Mouse (Mus musculus): ENCODE measurements at regions not wholly inside any gene's neighbourhood (a gene's known extent, or its start where the extent isn't known, plus 50 kb on each side); places are given as distances from the start of the nearest gene placed in this dataset.

- Histone ChIP-seq H3K27ac (ENCODE audit: control insufficient read depth, insufficient read depth, low read depth, low read length) (no peak overlapping the region), H3K4me1 (ENCODE audit: control insufficient read depth, insufficient read depth, low read length) (no peaks in the 10 kb centered on the region), H3K4me3 (ENCODE audit: control insufficient read depth, low read depth, low read length) (no peak overlapping the region), H3K36me3 (ENCODE audit: control insufficient read depth, insufficient read depth, low read length) (no peaks in the 10 kb centered on the region), H3K27me3 (ENCODE audit: control insufficient read depth, insufficient read depth, low read length) (no peaks in the 10 kb centered on the region)
- TF ChIP-seq CTCF (IDR thresholded peaks at IDR 0.05; ENCODE audit: control insufficient read depth, insufficient read depth, insufficient replicate concordance, low read depth, low read length), result no peak
- no peak for TF ChIP-seq POLR2A (IDR thresholded peaks at IDR 0.05; ENCODE audit: control insufficient read depth, low read depth, low read length)
Measured at GRCm38 (mm10) chr15:63686954-63687562, 157.9 kb downstream of the Gsdmc2 start.

GRCm38 (mm10) chr15:63679984-63680925, 164.7 kb downstream of the Gsdmc2 start:
- H3K4me1 ChIP-seq (ENCODE audit: control insufficient read depth, insufficient read depth, low read length), result no peaks in the 10 kb centered on the region
- no peaks in the 10 kb centered on the region for H3K36me3 ChIP-seq (ENCODE audit: control insufficient read depth, insufficient read depth, low read length)
- H3K27me3 ChIP-seq (ENCODE audit: control insufficient read depth, insufficient read depth, low read length), result no peaks in the 10 kb centered on the region
- no peak overlapping the region for H3K4me3 ChIP-seq (ENCODE audit: control insufficient read depth, low read depth, low read length)
- TF ChIP-seq POLR2A (IDR thresholded peaks at IDR 0.05; ENCODE audit: control insufficient read depth, low read depth, low read length), result no peak
- no peak overlapping the region for H3K27ac ChIP-seq (ENCODE audit: control insufficient read depth, insufficient read depth, low read depth, low read length)

GRCm38 (mm10) chr15:63678921-63679320, 166.1 kb downstream of the Gsdmc2 start:
- Histone ChIP-seq H3K27me3 (ENCODE audit: control insufficient read depth, insufficient read depth, low read length) (no peaks in the 10 kb centered on the region), H3K4me3 (ENCODE audit: control insufficient read depth, low read depth, low read length) (no peak overlapping the region), H3K36me3 (ENCODE audit: control insufficient read depth, insufficient read depth, low read length) (no peaks in the 10 kb centered on the region), H3K27ac (ENCODE audit: control insufficient read depth, insufficient read depth, low read depth, low read length) (no peak overlapping the region), H3K4me1 (ENCODE audit: control insufficient read depth, insufficient read depth, low read length) (no peaks in the 10 kb centered on the region)
- no peak for TF ChIP-seq CTCF (IDR thresholded peaks at IDR 0.05; ENCODE audit: control insufficient read depth, insufficient read depth, insufficient replicate concordance, low read depth, low read length)
- TF ChIP-seq POLR2A (IDR thresholded peaks at IDR 0.05; ENCODE audit: control insufficient read depth, low read depth, low read length), result no peak

GRCm38 (mm10) chr15:63675491-63676036, 169.4 kb downstream of the Gsdmc2 start:
- no peaks in the 10 kb centered on the region for H3K36me3 ChIP-seq (ENCODE audit: control insufficient read depth, insufficient read depth, low read length)
- H3K27ac ChIP-seq (ENCODE audit: control insufficient read depth, insufficient read depth, low read depth, low read length), result no peak overlapping the region
- H3K4me1 ChIP-seq (ENCODE audit: control insufficient read depth, insufficient read depth, low read length), result no peaks in the 10 kb centered on the region
- no peaks in the 10 kb centered on the region for H3K27me3 ChIP-seq (ENCODE audit: control insufficient read depth, insufficient read depth, low read length)
- H3K4me3 ChIP-seq (ENCODE audit: control insufficient read depth, low read depth, low read length), result no peak overlapping the region
- TF ChIP-seq POLR2A (IDR thresholded peaks at IDR 0.05; ENCODE audit: control insufficient read depth, low read depth, low read length) (no peak), CTCF (IDR thresholded peaks at IDR 0.05; ENCODE audit: control insufficient read depth, insufficient read depth, insufficient replicate concordance, low read depth, low read length) (no peak)

GRCm38 (mm10) chr15:63674404-63674803, 170.6 kb downstream of the Gsdmc2 start:
- H3K27me3 ChIP-seq (ENCODE audit: control insufficient read depth, insufficient read depth, low read length), result no peaks in the 10 kb centered on the region
- no peak overlapping the region for H3K27ac ChIP-seq (ENCODE audit: control insufficient read depth, insufficient read depth, low read depth, low read length)
- TF ChIP-seq CTCF (IDR thresholded peaks at IDR 0.05; ENCODE audit: control insufficient read depth, insufficient read depth, insufficient replicate concordance, low read depth, low read length) (peak; percentile 57; the same call in 1 of the 2 replicates), POLR2A (IDR thresholded peaks at IDR 0.05; ENCODE audit: control insufficient read depth, low read depth, low read length) (no peak)
- H3K4me1 ChIP-seq (ENCODE audit: control insufficient read depth, insufficient read depth, low read length), result no peaks in the 10 kb centered on the region
- H3K4me3 ChIP-seq (ENCODE audit: control insufficient read depth, low read depth, low read length), result no peak overlapping the region
- H3K36me3 ChIP-seq (ENCODE audit: control insufficient read depth, insufficient read depth, low read length), result no peaks in the 10 kb centered on the region

- Histone ChIP-seq H3K36me3 (ENCODE audit: control insufficient read depth, insufficient read depth, low read length) (no peaks in the 10 kb centered on the region), H3K27ac (ENCODE audit: control insufficient read depth, insufficient read depth, low read depth, low read length) (no peak overlapping the region), H3K27me3 (ENCODE audit: control insufficient read depth, insufficient read depth, low read length) (no peaks in the 10 kb centered on the region), H3K4me3 (ENCODE audit: control insufficient read depth, low read depth, low read length) (no peak overlapping the region), H3K4me1 (ENCODE audit: control insufficient read depth, insufficient read depth, low read length) (no peaks in the 10 kb centered on the region)
- no peak for TF ChIP-seq POLR2A (IDR thresholded peaks at IDR 0.05; ENCODE audit: control insufficient read depth, low read depth, low read length)
- no peak for TF ChIP-seq CTCF (IDR thresholded peaks at IDR 0.05; ENCODE audit: control insufficient read depth, insufficient read depth, insufficient replicate concordance, low read depth, low read length)
Measured at GRCm38 (mm10) chr15:63671081-63671480, 173.9 kb downstream of the Gsdmc2 start.

- Histone ChIP-seq H3K27ac (ENCODE audit: control insufficient read depth, insufficient read depth, low read depth, low read length) (no peak overlapping the region), H3K27me3 (ENCODE audit: control insufficient read depth, insufficient read depth, low read length) (no peaks in the 10 kb centered on the region), H3K36me3 (ENCODE audit: control insufficient read depth, insufficient read depth, low read length) (no peaks in the 10 kb centered on the region), H3K4me3 (ENCODE audit: control insufficient read depth, low read depth, low read length) (no peak overlapping the region), H3K4me1 (ENCODE audit: control insufficient read depth, insufficient read depth, low read length) (no peaks in the 10 kb centered on the region)
- TF ChIP-seq POLR2A (IDR thresholded peaks at IDR 0.05; ENCODE audit: control insufficient read depth, low read depth, low read length) (no peak), CTCF (IDR thresholded peaks at IDR 0.05; ENCODE audit: control insufficient read depth, insufficient read depth, insufficient replicate concordance, low read depth, low read length) (no peak)
Measured at GRCm38 (mm10) chr15:63670561-63670960, 174.4 kb downstream of the Gsdmc2 start.

Data from testis, adult 2 months (tissue).